Mouse (Mus musculus): ENCODE data around the gene Psenen.

DNA sequence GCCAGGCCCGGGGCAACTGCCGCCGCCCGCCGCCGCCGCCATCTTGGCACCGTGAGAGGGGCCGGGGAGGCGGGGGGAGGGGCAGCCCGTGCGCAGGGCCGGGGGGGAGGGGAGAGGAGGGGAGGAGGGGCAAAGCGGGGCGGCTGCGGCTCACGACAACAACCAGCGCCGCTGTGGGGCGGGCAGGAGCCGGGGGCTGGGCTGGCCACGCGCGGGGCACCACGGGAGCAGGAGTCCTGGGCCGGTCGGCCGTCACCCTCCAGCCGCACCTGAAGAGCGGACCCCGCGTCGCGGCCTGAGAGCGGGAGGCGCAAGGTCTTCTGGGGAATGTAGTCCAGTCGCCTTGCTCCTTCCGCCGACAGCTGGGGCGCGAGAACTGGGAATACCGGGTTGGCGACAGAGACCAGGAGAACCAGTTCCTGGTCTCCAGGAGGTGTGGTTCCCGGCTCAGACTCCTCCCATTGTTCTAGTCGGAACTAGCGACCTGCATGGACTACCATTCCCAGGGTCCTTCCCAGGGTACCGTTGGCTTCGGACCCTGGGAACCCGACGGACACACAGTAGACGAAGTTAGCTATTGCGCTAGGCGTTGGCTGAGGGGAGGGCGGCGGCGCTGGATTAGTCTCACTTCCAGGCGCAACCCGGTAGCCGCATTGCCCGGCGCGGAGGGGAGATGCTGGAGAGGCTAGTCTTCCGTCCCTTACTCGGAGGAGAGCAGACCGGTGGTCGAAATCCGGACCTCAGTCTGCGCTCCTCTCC lies 25.4 kb upstream of the Psenen start, which contains the start of gene Kmt2b:
- TF ChIP-seq CTCF (IDR thresholded peaks at IDR 0.05; ENCODE audit: low read depth, low read length) (no peak), POLR2A (IDR thresholded peaks at IDR 0.05; ENCODE audit: borderline replicate concordance, low read depth, low read length) (0 out of 2 replicates have a peak, but pooled peaks have one; percentile 19)
